In genomic region chr4:153806820-153807436, GRCm38 (mm10) we compare ENCODE assay signal across 12 mouse cellular contexts.
DNase-seq lines count a peak whose midpoint lies in the region; ATAC-seq lines count a peak whose summit lies in the region.
"Had no signal": no experiment of that assay in that cellular context is flagged by ENCODE, and none has a peak within 500 bp of the region (broad histone marks: within the 10 kb centered on the region; RNA-seq: fewer than 3 reads in every experiment).

No protein-coding gene starts in this region.

- H3K36me3 ChIP-seq in hindbrain, embryonic 13.5 days: no peaks in the 10 kb centered on the region
- no peaks in the 10 kb centered on the region for H3K36me3 ChIP-seq in neural tube, embryonic 12.5 days
- H3K36me3 ChIP-seq: heart, embryonic 15.5 days had no signal

- peak overlapping the region; percentile 61 for H3K9ac ChIP-seq in hindbrain, embryonic 13.5 days
- no peak overlapping the region for H3K9ac ChIP-seq in neural tube, embryonic 12.5 days
- H3K9ac ChIP-seq: heart, embryonic 15.5 days had no signal

- H3K27ac ChIP-seq in hindbrain, embryonic 13.5 days: peak overlapping the region; percentile 84
- H3K27ac ChIP-seq in neural tube, embryonic 12.5 days: no peak overlapping the region
- H3K27ac ChIP-seq: heart, embryonic 15.5 days had no signal

- no peaks in the 10 kb centered on the region for H3K27me3 ChIP-seq in hindbrain, embryonic 13.5 days
- H3K27me3 ChIP-seq in neural tube, embryonic 12.5 days (replicated peaks): peaks cover 6% of the 10 kb centered on the region

- peak; percentile 16 to 31 for DNase-seq in kidney, postnatal 4 days
- no peak for DNase-seq in kidney, postnatal 36 days
- DNase-seq in embryo, embryonic 11 days: peak; percentile 54
- no peak for DNase-seq in gastrocnemius, postnatal 4 days (ENCODE audit: low spot score in 2 of 2)
- DNase-seq in cerebellum, adult 8-10 months: no peak
- DNase-seq: cerebellum, adult 11 months; lung, adult 18-20 months; thymus, adult 2 months had no signal

- peaks cover 2% of the 10 kb centered on the region; the same call in 1 of the 2 replicates for H3K9me3 ChIP-seq in hindbrain, embryonic 13.5 days
- no peaks in the 10 kb centered on the region for H3K9me3 ChIP-seq in neural tube, embryonic 12.5 days
- H3K9me3 ChIP-seq: heart, embryonic 15.5 days had no signal

- no peak overlapping the region for H3K4me3 ChIP-seq in hindbrain, embryonic 13.5 days
- no peak overlapping the region for H3K4me3 ChIP-seq in neural tube, embryonic 12.5 days
- H3K4me3 ChIP-seq: heart, embryonic 15.5 days had no signal

- peaks cover 33% of the 10 kb centered on the region for H3K4me1 ChIP-seq in hindbrain, embryonic 13.5 days (replicated peaks)
- H3K4me1 ChIP-seq in neural tube, embryonic 12.5 days: peaks cover 24% of the 10 kb centered on the region
- H3K4me1 ChIP-seq: heart, embryonic 15.5 days had no signal

- ATAC-seq in hindbrain, embryonic 13.5 days (ENCODE audit: low FRiP score): no peak
- ATAC-seq in neural tube, embryonic 12.5 days (ENCODE audit: low FRiP score, low read depth): peak; percentile 43; the same call in 1 of the 2 replicates
- ATAC-seq in megakaryocyte progenitor cell, adult 5-6 weeks (replicated peaks; ENCODE audit: poor library complexity): no peak

- peak overlapping the region; percentile 44 for H3K4me2 ChIP-seq in hindbrain, embryonic 13.5 days
- peak overlapping the region; percentile 48 for H3K4me2 ChIP-seq in neural tube, embryonic 12.5 days (replicated peaks)
- H3K4me2 ChIP-seq: heart, embryonic 15.5 days had no signal

- 11% methylated on average over 10 of the region's 10 CpGs for WGBS in hindbrain, embryonic 13.5 days
- 19% methylated on average over 10 of the region's 10 CpGs for WGBS in neural tube, embryonic 12.5 days

Comparison
In these comparisons a context has a peak if more than half of its experiments do, and no peak if none do; other contexts are left out.
1. DNase-seq: peak in kidney, postnatal 4 days (2 of 2) and embryo, embryonic 11 days (single experiment); none in kidney, postnatal 36 days (0 of 2), gastrocnemius, postnatal 4 days (0 of 2) and cerebellum, adult 8-10 months (single experiment).